Comparison of ENCODE assay signal across 34 mouse cellular contexts in the genomic region with DNA sequence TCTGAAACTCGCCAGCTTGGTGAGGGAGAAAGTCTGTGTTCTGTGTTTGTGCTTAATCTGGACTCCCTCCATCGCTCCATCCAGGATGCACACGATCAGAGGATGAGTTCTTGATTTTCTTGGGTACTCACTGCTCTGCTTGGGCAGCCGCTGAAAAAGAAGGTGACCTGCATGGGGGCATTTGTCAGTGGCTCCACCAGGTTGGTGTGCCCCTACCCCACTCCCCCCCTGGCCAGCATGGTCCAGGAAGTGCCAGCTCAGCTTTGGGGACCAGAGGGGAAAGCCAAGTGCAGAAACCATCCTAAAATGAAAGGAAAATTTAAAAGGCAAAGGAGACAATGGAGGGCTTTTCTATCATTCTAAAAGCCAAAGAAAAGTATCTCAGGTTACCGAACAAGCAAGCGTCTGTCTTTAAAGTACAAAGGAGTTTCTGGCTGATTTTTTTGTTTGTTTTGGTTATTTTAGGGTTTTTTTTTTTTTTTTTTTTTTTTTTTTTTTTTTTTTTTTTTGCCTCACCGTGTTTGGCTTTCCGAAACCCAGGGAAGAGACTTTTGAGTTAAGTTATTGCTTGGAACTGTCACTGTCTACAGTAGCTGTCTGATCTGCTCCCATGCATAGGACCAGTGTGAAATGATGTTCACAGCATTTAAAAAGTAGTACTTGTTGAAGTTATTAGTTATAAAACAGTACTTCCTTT. TPM values are rescaled to one million over a fixed set of nuclear protein-coding genes. Genes with fewer than 3 reads are reported as not detected.
DNase-seq lines count a peak whose midpoint lies in the region; ATAC-seq and TF ChIP-seq lines count a peak whose summit lies in the region.
"Had no signal": no experiment of that assay in that cellular context is flagged by ENCODE, and none has a peak within 500 bp of the region (broad histone marks: within the 10 kb centered on the region; RNA-seq: fewer than 3 reads in every experiment).

No protein-coding gene starts in this region.

- no peak overlapping the region for H3K4me3 ChIP-seq in hindbrain, embryonic 10.5 days
- no peak overlapping the region for H3K4me3 ChIP-seq in hindbrain, embryonic 14.5 days (replicated peaks; ENCODE audit: low read length)
- no peak overlapping the region for H3K4me3 ChIP-seq in midbrain, embryonic 11.5 days (ENCODE audit: low read depth, low read length)
- H3K4me3 ChIP-seq in midbrain, postnatal 0 days (ENCODE audit: low read depth, low read length), result no peak overlapping the region
- H3K4me3 ChIP-seq in ES-E14 (ENCODE audit: insufficient read depth in 1 of 2, low read depth in 1 of 2, low read length in 2 of 2, poor library complexity in 1 of 2, severe bottlenecking in 1 of 2), result no peak overlapping the region
- H3K4me3 ChIP-seq: embryonic facial prominence, embryonic 10.5 days; embryonic facial prominence, embryonic 13.5 days; erythroblast, embryonic 14.5 days; forebrain, embryonic 12.5 days; forebrain, embryonic 15.5 days; hindbrain, embryonic 12.5 days had no signal

- ATAC-seq in hindbrain, embryonic 14.5 days (ENCODE audit: low FRiP score), result no peak
- no peak for ATAC-seq in midbrain, embryonic 11.5 days (ENCODE audit: low FRiP score)
- no peak for ATAC-seq in midbrain, postnatal 0 days (ENCODE audit: low FRiP score)
- ATAC-seq: activated CD4-positive, CD25-positive, alpha-beta regulatory T cell, adult 4 months; forebrain, embryonic 15.5 days; hindbrain, postnatal 0 days; inflammation-experienced regulatory T-cells, adult 6 months; intestine, embryonic 16.5 days had no signal

- no peaks in the 10 kb centered on the region for H3K9me3 ChIP-seq in hindbrain, embryonic 10.5 days
- H3K9me3 ChIP-seq in hindbrain, embryonic 14.5 days (ENCODE audit: control insufficient read depth, low read length), result no peaks in the 10 kb centered on the region
- H3K9me3 ChIP-seq in midbrain, embryonic 11.5 days (ENCODE audit: control insufficient read depth, low read length), result no peaks in the 10 kb centered on the region
- H3K9me3 ChIP-seq in midbrain, postnatal 0 days (ENCODE audit: low read length), result no peaks in the 10 kb centered on the region
- H3K9me3 ChIP-seq in ES-E14 (ENCODE audit: control insufficient read depth, insufficient read depth, low read depth, low read length), result no peaks in the 10 kb centered on the region
- H3K9me3 ChIP-seq: embryonic facial prominence, embryonic 10.5 days; embryonic facial prominence, embryonic 13.5 days; forebrain, embryonic 12.5 days; forebrain, embryonic 15.5 days; hindbrain, embryonic 12.5 days had no signal

- H3K27me3 ChIP-seq in hindbrain, embryonic 10.5 days (ENCODE audit: insufficient read depth, poor library complexity, severe bottlenecking), result peaks cover 85% of the 10 kb centered on the region
- H3K27me3 ChIP-seq in hindbrain, embryonic 14.5 days (ENCODE audit: control insufficient read depth, insufficient read depth, low read length), result peaks cover 85% of the 10 kb centered on the region
- peaks cover 80% of the 10 kb centered on the region for H3K27me3 ChIP-seq in midbrain, embryonic 11.5 days (ENCODE audit: control insufficient read depth, insufficient read depth, low read length)
- peaks cover 78% of the 10 kb centered on the region for H3K27me3 ChIP-seq in midbrain, postnatal 0 days (ENCODE audit: insufficient read depth, low read length)

- no peak overlapping the region for H3K27ac ChIP-seq in hindbrain, embryonic 10.5 days
- H3K27ac ChIP-seq in hindbrain, embryonic 14.5 days, result no peak overlapping the region
- no peak overlapping the region for H3K27ac ChIP-seq in midbrain, embryonic 11.5 days (ENCODE audit: low read depth, low read length)
- H3K27ac ChIP-seq in midbrain, postnatal 0 days (ENCODE audit: low read depth, low read length), result no peak overlapping the region
- H3K27ac ChIP-seq in ES-E14 (ENCODE audit: insufficient read depth, low read depth, low read length, poor library complexity, severe bottlenecking), result no peak overlapping the region
- H3K27ac ChIP-seq: embryonic facial prominence, embryonic 10.5 days; embryonic facial prominence, embryonic 13.5 days; forebrain, embryonic 12.5 days; forebrain, embryonic 15.5 days; hindbrain, embryonic 12.5 days; hindbrain, postnatal 0 days had no signal

- no peaks in the 10 kb centered on the region for H3K36me3 ChIP-seq in hindbrain, embryonic 10.5 days
- no peaks in the 10 kb centered on the region for H3K36me3 ChIP-seq in hindbrain, embryonic 14.5 days (replicated peaks; ENCODE audit: control insufficient read depth, insufficient read depth)
- no peaks in the 10 kb centered on the region for H3K36me3 ChIP-seq in midbrain, embryonic 11.5 days (ENCODE audit: control insufficient read depth, insufficient read depth, low read length)
- H3K36me3 ChIP-seq in midbrain, postnatal 0 days (ENCODE audit: insufficient read depth, low read length), result no peaks in the 10 kb centered on the region
- no peaks in the 10 kb centered on the region for H3K36me3 ChIP-seq in ES-E14 (ENCODE audit: control insufficient read depth, insufficient read depth, low read length, poor library complexity, severe bottlenecking)
- H3K36me3 ChIP-seq: embryonic facial prominence, embryonic 10.5 days; embryonic facial prominence, embryonic 13.5 days; forebrain, embryonic 12.5 days; forebrain, embryonic 15.5 days; hindbrain, embryonic 12.5 days had no signal

- H3K4me2 ChIP-seq in hindbrain, embryonic 14.5 days (replicated peaks), result no peak overlapping the region
- H3K4me2 ChIP-seq in midbrain, embryonic 11.5 days, result no peak overlapping the region
- no peak overlapping the region for H3K4me2 ChIP-seq in midbrain, postnatal 0 days (ENCODE audit: low read depth, low read length, poor library complexity, severe bottlenecking)
- H3K4me2 ChIP-seq: embryonic facial prominence, embryonic 13.5 days; forebrain, embryonic 12.5 days; forebrain, embryonic 15.5 days; heart, embryonic 11.5 days; hindbrain, embryonic 12.5 days had no signal

- peak; percentile 14 for DNase-seq in hindbrain, embryonic 10.5 days (ENCODE audit: low spot score)
- DNase-seq in hindbrain, embryonic 14.5 days (ENCODE audit: low spot score), result no peak
- peak; percentile 90 for DNase-seq in midbrain, embryonic 11.5 days (ENCODE audit: low spot score, missing footprints)
- DNase-seq in midbrain, postnatal 0 days (ENCODE audit: low spot score), result no peak
- DNase-seq in ES-E14 (ENCODE audit: low read depth, low spot score), result no peak
- no peak for DNase-seq in ovary, postnatal 10 days (ENCODE audit: low spot score)
- DNase-seq: adrenal gland, adult 8-10 months; adrenal gland, postnatal 25 days; B cell, adult 2 months; cerebellum, adult 11-12 months; cerebellum, adult 8-10 months; cerebellum, postnatal 10 days; cerebellum, postnatal 36 days; embryo, embryonic 11 days; gastrocnemius, postnatal 10 days; gastrocnemius, postnatal 36 days; heart, postnatal 36 days had no signal

- in situ Hi-C loops in ES-E14 (cut with MboI; ENCODE audit: low sequenced_read_pairs in 2 of 2, unreplicated experiment in 2 of 2), result no loop called here

- no peak overlapping the region for H3K9ac ChIP-seq in hindbrain, embryonic 14.5 days
- no peak overlapping the region for H3K9ac ChIP-seq in midbrain, embryonic 11.5 days (ENCODE audit: low read length)
- no peak overlapping the region for H3K9ac ChIP-seq in midbrain, postnatal 0 days (replicated peaks; ENCODE audit: low read length, poor library complexity, severe bottlenecking)
- no peak overlapping the region for H3K9ac ChIP-seq in ES-E14 (ENCODE audit: insufficient read depth, low read depth, low read length, poor library complexity, severe bottlenecking)
- H3K9ac ChIP-seq: embryonic facial prominence, embryonic 13.5 days; forebrain, embryonic 12.5 days; forebrain, embryonic 15.5 days; hindbrain, embryonic 12.5 days had no signal

- 6% methylated on average over 8 of the region's 8 CpGs for WGBS in hindbrain, embryonic 10.5 days
- WGBS in hindbrain, embryonic 14.5 days, result 7% methylated on average over 8 of the region's 8 CpGs
- 6% methylated on average over 8 of the region's 8 CpGs for WGBS in midbrain, embryonic 11.5 days
- WGBS in midbrain, postnatal 0 days, result 7% methylated on average over 8 of the region's 8 CpGs

- no peak for TF ChIP-seq CTCF in midbrain, postnatal 0 days (IDR thresholded peaks at IDR 0.05)

- H3K4me1 ChIP-seq in hindbrain, embryonic 10.5 days (replicated peaks), result peaks cover 8% of the 10 kb centered on the region
- H3K4me1 ChIP-seq in hindbrain, embryonic 14.5 days (replicated peaks; ENCODE audit: control insufficient read depth, insufficient read depth, low read length), result no peaks in the 10 kb centered on the region
- H3K4me1 ChIP-seq in midbrain, embryonic 11.5 days (ENCODE audit: control insufficient read depth, insufficient read depth, low read length), result peaks cover 5% of the 10 kb centered on the region; the same call in 1 of the 2 replicates
- H3K4me1 ChIP-seq in midbrain, postnatal 0 days (ENCODE audit: insufficient read depth, low read length), result no peaks in the 10 kb centered on the region
- peaks cover 0 to 3% of the 10 kb centered on the region in 2 experiments; a peak in 1 of 4 replicates for H3K4me1 ChIP-seq in ES-E14 (ENCODE audit: control insufficient read depth in 2 of 2, insufficient read depth in 2 of 2, low read length in 2 of 2, poor library complexity in 1 of 2)

TF ChIP-seq in ES-E14, 5 proteins besides CTCF, POLR2A, EP300 and RAD21:
- TF ChIP-seq ZNF384 (IDR thresholded peaks at IDR 0.05; ENCODE audit: low read depth, low read length), result peak; percentile 64; the same call in 1 of the 2 replicates
- no peak for TF ChIP-seq HCFC1 (IDR thresholded peaks at IDR 0.05; ENCODE audit: borderline replicate concordance, insufficient read depth, low read length)
- no peak for TF ChIP-seq ZC3H11A (IDR thresholded peaks at IDR 0.05; ENCODE audit: borderline replicate concordance, low read depth, low read length)
- no peak for TF ChIP-seq MAFK (IDR thresholded peaks at IDR 0.05; ENCODE audit: insufficient read depth, low read depth, low read length)
- no peak for TF ChIP-seq CHD2 (IDR thresholded peaks at IDR 0.05; ENCODE audit: low read depth, low read length)
TF ChIP-seq in ES-E14: peak in this region for 1.

RNA-seq across cellular contexts. Expression of a gene that starts 13.4 kb away (rescaled TPM):
- 0.96 and 1.6 TPM in 2 replicates for polyA plus RNA-seq in hindbrain, embryonic 10.5 days (2016; fragmentation: Nextera tagmentation; extraction: Ambion mirVana)
- not detected in 2 replicates for polyA plus RNA-seq in hindbrain, embryonic 14.5 days (2014; fragmentation: Nextera tagmentation; extraction: Ambion mirVana)
- polyA plus RNA-seq in midbrain, embryonic 11.5 days (2014; fragmentation: Nextera tagmentation; extraction: Ambion mirVana), result 0.10 and 0.33 TPM in 2 replicates
- 0.49 TPM in 1 of 2 replicates, not detected in the other for total RNA-seq in midbrain, postnatal 0 days (2014; rRNA removed)
- polyA plus RNA-seq in midbrain, postnatal 0 days (2015; fragmentation: Nextera tagmentation; extraction: Ambion mirVana), result not detected in 2 replicates
- total RNA-seq in ES-E14 (2012; rRNA removed), result 0.31 TPM in 1 of 2 replicates, not detected in the other
- total RNA-seq: adrenal gland, adult 8-10 months; adrenal gland, postnatal 25 days; gastrocnemius, adult 18-20 months; granulocyte monocyte progenitor cell, adult 5-6 weeks; heart, adult 8-10 months; heart, postnatal 36 days; hindbrain, postnatal 0 days had no signal
- polyA plus RNA-seq: activated CD4-positive, CD25-positive, alpha-beta regulatory T cell, adult 4 months; cortical plate, adult 2 months; erythroblast, embryonic 14.5 days; forebrain, embryonic 15.5 days; heart, embryonic 14.5 days; heart, postnatal 0 days; hindbrain, postnatal 0 days; inflammation-experienced regulatory T-cells, adult 6 months; intestine, embryonic 16.5 days had no signal

Comparison
In these comparisons a context has a peak if more than half of its experiments do, and no peak if none do; other contexts are left out.
1. DNase-seq: peak in hindbrain, embryonic 10.5 days (single experiment) and midbrain, embryonic 11.5 days (single experiment); none in hindbrain, embryonic 14.5 days (single experiment), midbrain, postnatal 0 days (single experiment), ES-E14 (single experiment) and ovary, postnatal 10 days (single experiment).